Mouse (Mus musculus) kidney, adult 2 months (tissue): ENCODE measurements at regions not wholly inside any gene's neighbourhood (a gene's known extent, or its start where the extent isn't known, plus 50 kb on each side); places are given as distances from the start of the nearest gene placed in this dataset.

Source experiments
- CTCF ChIP-seq: fragments of 200-500 bp; conservative IDR thresholded peaks from 2 replicates; pipeline ENCODE4 v1.5.1; 2011; ENCODE audit warnings: low read depth, mild to moderate bottlenecking, control low read depth, low read length, moderate library complexity, mixed read lengths; ENCODE audit not compliant: insufficient read depth, insufficient read length
- POLR2A ChIP-seq: fragments of 200-500 bp; IDR thresholded peaks from one replicate; pipeline ENCODE4 v1.6.1; 2011; ENCODE audit warnings: low read depth, low read length, control low read depth

DNA sequence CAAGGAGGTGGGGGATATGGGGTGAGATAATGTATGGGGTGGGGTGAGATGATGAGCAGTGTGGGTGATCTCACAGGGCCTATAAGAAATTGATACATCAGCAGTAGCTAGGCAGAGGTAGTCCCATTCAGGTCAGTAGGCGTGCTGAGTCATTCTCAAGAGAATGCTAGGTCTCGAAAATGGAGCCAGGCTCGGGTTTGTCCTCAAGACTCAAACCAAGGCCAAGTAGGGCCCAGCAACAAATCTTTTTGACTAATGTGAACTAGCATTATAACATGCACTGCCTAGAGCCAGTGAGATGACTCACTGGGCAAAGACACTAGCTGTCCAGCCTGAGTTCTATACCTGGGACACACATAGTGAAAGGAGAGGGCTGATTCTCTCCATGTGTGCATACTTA lies 710.8 kb upstream of the Pkdcc start:
- TF ChIP-seq POLR2A (no peak), CTCF (no peak)
